Mouse (Mus musculus): ENCODE measurements at regions not wholly inside any gene's neighbourhood (a gene's known extent, or its start where the extent isn't known, plus 50 kb on each side); places are given as distances from the start of the nearest gene placed in this dataset.
A peak's percentile ranks its signal among the peaks of the same experiment; 100 is the strongest.

- no peak for DNase-seq
Measured at GRCm38 (mm10) chr9:14104921-14105320, 169.9 kb upstream of the Sesn3 start.

GRCm38 (mm10) chr9:14106371-14106770 lies 168.5 kb upstream of the Sesn3 start:
- DNase-seq: no peak

- no peak for DNase-seq
Measured at GRCm38 (mm10) chr9:14108798-14109197, 166.1 kb upstream of the Sesn3 start.

GRCm38 (mm10) chr9:14109492-14109891 lies 165.4 kb upstream of the Sesn3 start:
- DNase-seq: no peak

- no peak for DNase-seq
Measured at GRCm38 (mm10) chr9:14111713-14112112, 163.2 kb upstream of the Sesn3 start.

- DNase-seq: no peak
Measured at GRCm38 (mm10) chr9:14115521-14115920, 159.3 kb upstream of the Sesn3 start.

- DNase-seq: no peak
Measured at GRCm38 (mm10) chr9:14116097-14116840, 158.6 kb upstream of the Sesn3 start.

GRCm38 (mm10) chr9:14133372-14133771 lies 141.5 kb upstream of the Sesn3 start:
- no peak for DNase-seq

- no peak for DNase-seq
Measured at GRCm38 (mm10) chr9:14134894-14135450, 139.9 kb upstream of the Sesn3 start.

GRCm38 (mm10) chr9:14141321-14141720 lies 133.5 kb upstream of the Sesn3 start:
- no peak for DNase-seq

- no peak for DNase-seq
Measured at GRCm38 (mm10) chr9:14143988-14144387, 130.9 kb upstream of the Sesn3 start.

- no peak for DNase-seq
Measured at GRCm38 (mm10) chr9:14147088-14147487, 127.8 kb upstream of the Sesn3 start.

GRCm38 (mm10) chr9:14147731-14148130 lies 127.1 kb upstream of the Sesn3 start:
- DNase-seq: peak; percentile 48

- no peak for DNase-seq
Measured at GRCm38 (mm10) chr9:14150288-14150687, 124.6 kb upstream of the Sesn3 start.

- DNase-seq: no peak
Measured at GRCm38 (mm10) chr9:14156967-14157366, 117.9 kb upstream of the Sesn3 start.

GRCm38 (mm10) chr9:14158096-14158837 lies 116.6 kb upstream of the Sesn3 start:
- DNase-seq: peak; percentile 45

GRCm38 (mm10) chr9:14160207-14160606 lies 114.7 kb upstream of the Sesn3 start:
- no peak for DNase-seq

- no peak for DNase-seq
Measured at GRCm38 (mm10) chr9:14171589-14172240, 103.2 kb upstream of the Sesn3 start.

GRCm38 (mm10) chr9:14173631-14174323 lies 101.1 kb upstream of the Sesn3 start:
- DNase-seq: peak; percentile 81

- no peak for DNase-seq
Measured at GRCm38 (mm10) chr9:14174324-14175040, 100.4 kb upstream of the Sesn3 start.

- DNase-seq: peak; percentile 56
Measured at GRCm38 (mm10) chr9:14175041-14175881, 99.6 kb upstream of the Sesn3 start.
